Mouse (Mus musculus): ENCODE results near the gene Map4k3. TPM values are rescaled to one million over a fixed set of nuclear protein-coding genes. Genes with fewer than 3 reads are reported as not detected.
A peak's percentile ranks its signal among the peaks of the same experiment; 100 is the strongest.
"Not testable (repeated sequence)": the region's sequence is repeated elsewhere in the genome, so short reads cannot be mapped to it uniquely, and the experiment has no call there.

Gene Map4k3
- polyA plus RNA-seq, 1 experiment from 2014 or later, result 29.9 TPM

- 61% methylated on average over 6 of the region's 6 CpGs for WGBS
- H3K4me1 ChIP-seq (replicated peaks; ENCODE audit: insufficient read depth, low read length), result no peaks in the 10 kb centered on the region
- no peak overlapping the region for H3K9ac ChIP-seq (ENCODE audit: low read depth, low read length)
- no peak overlapping the region for H3K4me2 ChIP-seq (ENCODE audit: low read length)
- ATAC-seq (replicated peaks; ENCODE audit: low FRiP score, low read depth), result no peak
- peak; percentile 40; the same call in 1 of the 2 replicates for TF ChIP-seq CTCF (IDR thresholded peaks at IDR 0.05; ENCODE audit: low read depth)
- no peak for DNase-seq (ENCODE audit: low spot score)
- H3K27ac ChIP-seq, result no peak overlapping the region
- no peaks in the 10 kb centered on the region for H3K27me3 ChIP-seq (ENCODE audit: insufficient read depth, low read length)
- no peaks in the 10 kb centered on the region for H3K36me3 ChIP-seq (ENCODE audit: insufficient read depth, low read length)
- no peaks in the 10 kb centered on the region for H3K9me3 ChIP-seq (replicated peaks; ENCODE audit: low read length)
- no peak overlapping the region for H3K4me3 ChIP-seq (replicated peaks; ENCODE audit: low read depth, low read length)
These were observed 191.1 kb downstream of the Map4k3 start for GRCm38 (mm10) chr17:80537136-80537535.

- H3K27ac ChIP-seq, result no peak overlapping the region
- ATAC-seq (replicated peaks; ENCODE audit: low FRiP score, low read depth), result no peak
- no peaks in the 10 kb centered on the region for H3K36me3 ChIP-seq (ENCODE audit: insufficient read depth, low read length)
- H3K27me3 ChIP-seq (ENCODE audit: insufficient read depth, low read length), result no peaks in the 10 kb centered on the region
- H3K4me1 ChIP-seq (replicated peaks; ENCODE audit: insufficient read depth, low read length), result no peaks in the 10 kb centered on the region
- H3K9ac ChIP-seq (ENCODE audit: low read depth, low read length), result no peak overlapping the region
- H3K4me3 ChIP-seq (replicated peaks; ENCODE audit: low read depth, low read length), result no peak overlapping the region
- WGBS, result 65% methylated on average over 6 of the region's 6 CpGs
- no peak overlapping the region for H3K4me2 ChIP-seq (ENCODE audit: low read length)
- H3K9me3 ChIP-seq (replicated peaks; ENCODE audit: low read length), result no peaks in the 10 kb centered on the region
- TF ChIP-seq CTCF (IDR thresholded peaks at IDR 0.05; ENCODE audit: low read depth), result no peak
- DNase-seq (ENCODE audit: low spot score), result no peak
These were observed 192.7 kb downstream of the Map4k3 start for GRCm38 (mm10) chr17:80535633-80536032.

GRCm38 (mm10) chr17:80531351-80531750 is 196.9 kb downstream of the Map4k3 start:
- H3K27me3 ChIP-seq (ENCODE audit: insufficient read depth, low read length); H3K9me3 ChIP-seq (replicated peaks; ENCODE audit: low read length); ATAC-seq (replicated peaks; ENCODE audit: low FRiP score, low read depth); H3K9ac ChIP-seq (ENCODE audit: low read depth, low read length); H3K4me1 ChIP-seq (replicated peaks; ENCODE audit: insufficient read depth, low read length); H3K4me2 ChIP-seq (ENCODE audit: low read length); H3K27ac ChIP-seq; DNase-seq (ENCODE audit: low spot score); H3K36me3 ChIP-seq (ENCODE audit: insufficient read depth, low read length); H3K4me3 ChIP-seq (replicated peaks; ENCODE audit: low read depth, low read length): not testable (repeated sequence)
- WGBS, result 66% methylated on average over 2 of the region's 2 CpGs

Other genes starting within 250 kb of the Map4k3 start
- gene Sos1, start 248.0 kb downstream of the Map4k3 start, polyA plus RNA-seq (2015; fragmentation: Nextera tagmentation; extraction: Ambion mirVana), result 4.3 and 4.8 TPM in 2 replicates
- 1.6 and 1.8 TPM in 2 replicates for gene Cdkl4, start 150.7 kb downstream of the Map4k3 start, polyA plus RNA-seq (2015; fragmentation: Nextera tagmentation; extraction: Ambion mirVana)
- 41.8 and 46.0 TPM in 2 replicates for gene Tmem178, start 216.1 kb upstream of the Map4k3 start, polyA plus RNA-seq (2015; fragmentation: Nextera tagmentation; extraction: Ambion mirVana)